Mouse (Mus musculus): Measurements from ENCODE around the gene Mex3a. TPM values are rescaled to one million over a fixed set of nuclear protein-coding genes. Genes with fewer than 3 reads are reported as not detected.

The Mex3a gene
- polyA plus RNA-seq, 1 experiment from 2014 or later, result 18.6 TPM

- H3K36me3 ChIP-seq (ENCODE audit: insufficient read depth, low read length), result peaks cover 13% of the 10 kb centered on the region
- peak overlapping the region; percentile 91 for H3K4me2 ChIP-seq (replicated peaks; ENCODE audit: low read depth, low read length)
- 0 out of 2 replicates have a peak overlapping the region, but pooled peaks have one; percentile 10 for H3K9ac ChIP-seq (replicated peaks; ENCODE audit: low read length)
- peaks cover 23% of the 10 kb centered on the region for H3K4me1 ChIP-seq (ENCODE audit: insufficient read depth, low read length)
- ATAC-seq (ENCODE audit: low FRiP score, low TSS enrichment), result no peak
- H3K4me3 ChIP-seq (ENCODE audit: low read length), result peak overlapping the region; percentile 95
- no peaks in the 10 kb centered on the region for H3K9me3 ChIP-seq (ENCODE audit: low read length)
- no peak overlapping the region for H3K27ac ChIP-seq (ENCODE audit: low read length)
- 83% methylated on average over 4 of the region's 4 CpGs for WGBS
- no peaks in the 10 kb centered on the region for H3K27me3 ChIP-seq (ENCODE audit: insufficient read depth, low read length)
These were observed 19.4 kb downstream of the Mex3a start for GRCm38 (mm10) chr3:88551586-88551985.

- Histone ChIP-seq H3K9me3 (ENCODE audit: low read length) (no peaks in the 10 kb centered on the region), H3K36me3 (ENCODE audit: insufficient read depth, low read length) (peaks cover 19% of the 10 kb centered on the region), H3K9ac (replicated peaks; ENCODE audit: low read length) (peak overlapping the region; percentile 84), H3K27ac (ENCODE audit: low read length) (peak overlapping the region; percentile 99), H3K27me3 (ENCODE audit: insufficient read depth, low read length) (no peaks in the 10 kb centered on the region), H3K4me2 (replicated peaks; ENCODE audit: low read depth, low read length) (peak overlapping the region; percentile 91), H3K4me1 (ENCODE audit: insufficient read depth, low read length) (peaks cover 23% of the 10 kb centered on the region), H3K4me3 (ENCODE audit: low read length) (peak overlapping the region; percentile 95)
- ATAC-seq (ENCODE audit: low FRiP score, low TSS enrichment), result no peak
- WGBS, result 17% methylated on average over 16 of the region's 16 CpGs
These were observed 20.0 kb downstream of the Mex3a start for GRCm38 (mm10) chr3:88552082-88552645.

GRCm38 (mm10) chr3:88552676-88553524 is 20.7 kb downstream of the Mex3a start, which contains the start of gene Lamtor2:
Gene Lamtor2, minus strand, starts transcription at chr3:88553074.
- Histone ChIP-seq H3K27me3 (ENCODE audit: insufficient read depth, low read length) (no peaks in the 10 kb centered on the region), H3K4me2 (replicated peaks; ENCODE audit: low read depth, low read length) (peak within 1 kb of the TSS; percentile 91), H3K4me3 (ENCODE audit: low read length) (peak within 1 kb of the TSS; percentile 95), H3K36me3 (ENCODE audit: insufficient read depth, low read length) (peaks cover 22% of the 10 kb centered on the region), H3K9ac (replicated peaks; ENCODE audit: low read length) (peak within 1 kb of the TSS; percentile 95), H3K4me1 (ENCODE audit: insufficient read depth, low read length) (peaks cover 23% of the 10 kb centered on the region), H3K27ac (ENCODE audit: low read length) (peak within 1 kb of the TSS; percentile 99), H3K9me3 (ENCODE audit: low read length) (no peaks in the 10 kb centered on the region)
- ATAC-seq (ENCODE audit: low FRiP score, low TSS enrichment), result peak; percentile 93
- under 1% methylated on average over 48 of the region's 48 CpGs for WGBS

GRCm38 (mm10) chr3:88553525-88553879 is 21.3 kb downstream of the Mex3a start, which contains the start of gene Ubqln4:
Gene Ubqln4, plus strand, starts transcription at chr3:88553758.
- peak; percentile 92 for ATAC-seq (ENCODE audit: low FRiP score, low TSS enrichment)
- peak within 1 kb of the TSS; percentile 95 for H3K4me3 ChIP-seq (ENCODE audit: low read length)
- peak within 1 kb of the TSS; percentile 91 for H3K4me2 ChIP-seq (replicated peaks; ENCODE audit: low read depth, low read length)
- peaks cover 28% of the 10 kb centered on the region for H3K36me3 ChIP-seq (ENCODE audit: insufficient read depth, low read length)
- H3K27ac ChIP-seq (ENCODE audit: low read length), result peak within 1 kb of the TSS; percentile 99
- H3K4me1 ChIP-seq (ENCODE audit: insufficient read depth, low read length), result peaks cover 23% of the 10 kb centered on the region
- no peaks in the 10 kb centered on the region for H3K9me3 ChIP-seq (ENCODE audit: low read length)
- H3K9ac ChIP-seq (replicated peaks; ENCODE audit: low read length), result peak within 1 kb of the TSS; percentile 95
- 0% methylated on average over 18 of the region's 37 CpGs for WGBS
- no peaks in the 10 kb centered on the region for H3K27me3 ChIP-seq (ENCODE audit: insufficient read depth, low read length)

DNA sequence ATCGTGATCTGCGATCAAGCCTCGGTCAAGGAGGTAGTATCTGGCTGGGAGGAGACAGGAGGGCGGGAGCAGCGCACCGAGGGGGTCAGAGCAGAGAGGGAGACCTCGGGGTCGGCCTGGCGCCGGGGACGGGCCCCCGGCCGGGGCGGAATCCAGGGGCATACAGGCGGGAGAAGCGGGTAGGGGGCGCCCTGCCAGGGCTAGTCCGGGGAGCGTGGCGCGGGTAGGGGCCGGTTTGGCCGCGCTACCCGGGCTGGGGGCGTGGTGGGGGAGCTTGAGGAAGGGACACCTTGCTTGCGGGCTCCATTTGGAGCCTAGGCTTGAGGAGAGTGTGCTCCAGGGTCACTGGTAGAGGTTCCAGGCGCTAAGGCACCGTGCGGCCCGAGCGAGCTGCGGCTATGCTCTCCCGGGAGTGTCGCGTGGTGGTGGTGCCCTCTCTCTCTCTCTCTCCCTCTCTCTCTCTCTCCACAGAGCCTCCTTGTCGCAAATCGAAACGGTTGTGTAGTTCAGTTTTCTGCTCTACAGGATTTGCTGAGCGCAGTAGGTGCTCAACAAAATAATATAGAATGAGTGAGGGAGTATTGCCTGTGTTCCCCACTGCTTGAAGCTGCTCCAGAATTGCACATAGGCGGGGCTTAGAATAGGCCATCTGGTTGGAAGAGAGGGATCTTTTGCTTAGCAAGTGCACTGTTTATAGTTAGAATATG is 21.8 kb downstream of the Mex3a start:
- peak overlapping the region; percentile 95 for H3K9ac ChIP-seq (replicated peaks; ENCODE audit: low read length)
- under 1% methylated on average over 39 of the region's 41 CpGs for WGBS

DNA sequence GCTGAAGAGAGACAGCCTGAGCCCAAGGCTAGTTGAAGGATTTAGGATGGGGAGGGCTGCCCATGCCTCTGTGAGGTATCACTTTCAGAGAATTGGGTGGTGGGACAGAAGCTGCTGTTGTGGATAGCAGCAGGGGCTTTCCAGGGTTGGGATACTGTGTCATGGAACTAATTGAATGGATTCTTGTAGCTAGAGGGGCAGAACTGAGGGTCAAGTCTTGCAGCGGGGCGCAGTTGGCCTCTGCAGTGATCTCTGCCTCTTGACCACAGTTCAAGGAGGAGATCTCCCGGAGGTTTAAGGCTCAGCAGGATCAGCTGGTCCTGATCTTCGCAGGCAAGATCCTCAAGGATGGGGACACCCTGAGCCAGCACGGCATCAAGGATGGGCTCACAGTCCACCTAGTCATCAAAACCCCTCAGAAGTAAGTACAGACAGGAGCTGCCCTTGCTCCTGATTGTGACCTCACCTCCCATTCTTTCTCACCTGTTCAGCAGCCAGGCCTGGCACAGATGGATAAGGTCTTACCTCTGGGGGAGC is 22.9 kb downstream of the Mex3a start:
- Histone ChIP-seq H3K4me1 (ENCODE audit: insufficient read depth, low read length) (peaks cover 23% of the 10 kb centered on the region), H3K27ac (ENCODE audit: low read length) (no peak overlapping the region), H3K4me3 (ENCODE audit: low read length) (peak overlapping the region; percentile 95; the same call in 1 of the 2 replicates), H3K4me2 (replicated peaks; ENCODE audit: low read depth, low read length) (peak overlapping the region; percentile 91), H3K9ac (replicated peaks; ENCODE audit: low read length) (no peak overlapping the region; the same call in 1 of the 2 replicates), H3K27me3 (ENCODE audit: insufficient read depth, low read length) (no peaks in the 10 kb centered on the region), H3K9me3 (ENCODE audit: low read length) (no peaks in the 10 kb centered on the region), H3K36me3 (ENCODE audit: insufficient read depth, low read length) (peaks cover 43% of the 10 kb centered on the region)
- ATAC-seq (ENCODE audit: low FRiP score, low TSS enrichment), result no peak
- WGBS, result 60% methylated on average over 5 of the region's 5 CpGs

More for the DNA sequence above, 21.8 kb downstream of the Mex3a start:
- H3K27ac ChIP-seq (ENCODE audit: low read length), result peak overlapping the region; percentile 99
- H3K36me3 ChIP-seq (ENCODE audit: insufficient read depth, low read length), result peaks cover 32% of the 10 kb centered on the region
- H3K27me3 ChIP-seq (ENCODE audit: insufficient read depth, low read length), result no peaks in the 10 kb centered on the region
- peaks cover 23% of the 10 kb centered on the region for H3K4me1 ChIP-seq (ENCODE audit: insufficient read depth, low read length)
- peak overlapping the region; percentile 95 for H3K4me3 ChIP-seq (ENCODE audit: low read length)
- no peaks in the 10 kb centered on the region for H3K9me3 ChIP-seq (ENCODE audit: low read length)
- peak overlapping the region; percentile 91 for H3K4me2 ChIP-seq (replicated peaks; ENCODE audit: low read depth, low read length)
- no peak; the same call in 1 of the 2 replicates for ATAC-seq (ENCODE audit: low FRiP score, low TSS enrichment)

DNA sequence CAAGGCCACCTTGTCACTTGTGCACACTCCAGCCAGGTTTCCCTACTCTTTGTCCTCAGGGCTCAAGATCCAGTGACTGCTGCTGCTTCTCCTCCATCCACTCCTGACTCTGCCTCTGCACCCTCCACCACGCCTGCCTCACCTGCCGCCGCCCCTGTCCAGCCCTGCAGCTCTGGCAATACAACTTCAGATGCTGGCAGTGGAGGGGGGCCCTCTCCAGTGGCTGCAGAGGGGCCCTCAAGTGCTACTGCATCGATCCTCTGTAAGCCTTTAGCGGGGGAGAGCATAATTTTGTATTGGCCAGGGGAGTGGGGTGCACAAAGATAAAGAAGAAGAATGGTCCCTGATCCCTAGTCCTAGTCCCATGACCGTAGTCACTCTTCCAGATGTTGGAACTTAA is 23.5 kb downstream of the Mex3a start:
- Histone ChIP-seq H3K4me3 (ENCODE audit: low read length) (no peak overlapping the region), H3K9ac (replicated peaks; ENCODE audit: low read length) (no peak overlapping the region), H3K27me3 (ENCODE audit: insufficient read depth, low read length) (no peaks in the 10 kb centered on the region), H3K4me1 (ENCODE audit: insufficient read depth, low read length) (peaks cover 23% of the 10 kb centered on the region), H3K4me2 (replicated peaks; ENCODE audit: low read depth, low read length) (no peak overlapping the region), H3K27ac (ENCODE audit: low read length) (no peak overlapping the region), H3K9me3 (ENCODE audit: low read length) (no peaks in the 10 kb centered on the region), H3K36me3 (ENCODE audit: insufficient read depth, low read length) (peaks cover 49% of the 10 kb centered on the region)
- ATAC-seq (ENCODE audit: low FRiP score, low TSS enrichment), result no peak
- WGBS, result 95% methylated on average over 6 of the region's 6 CpGs

- H3K4me1 ChIP-seq (ENCODE audit: insufficient read depth, low read length), result peaks cover 21% of the 10 kb centered on the region
- WGBS, result 87% methylated on average over 8 of the region's 8 CpGs
- no peak overlapping the region for H3K4me3 ChIP-seq (ENCODE audit: low read length)
- no peak overlapping the region for H3K4me2 ChIP-seq (replicated peaks; ENCODE audit: low read depth, low read length)
- ATAC-seq (ENCODE audit: low FRiP score, low TSS enrichment), result no peak
- no peaks in the 10 kb centered on the region for H3K27me3 ChIP-seq (ENCODE audit: insufficient read depth, low read length)
- no peak overlapping the region for H3K9ac ChIP-seq (replicated peaks; ENCODE audit: low read length)
- no peak overlapping the region for H3K27ac ChIP-seq (ENCODE audit: low read length)
- H3K36me3 ChIP-seq (ENCODE audit: insufficient read depth, low read length), result peaks cover 56% of the 10 kb centered on the region
- no peaks in the 10 kb centered on the region for H3K9me3 ChIP-seq (ENCODE audit: low read length)
These were observed 24.4 kb downstream of the Mex3a start for GRCm38 (mm10) chr3:88556616-88557015.

GRCm38 (mm10) chr3:88559596-88559995 is 27.4 kb downstream of the Mex3a start:
- H3K27ac ChIP-seq (ENCODE audit: low read length), result no peak overlapping the region
- peaks cover 71% of the 10 kb centered on the region for H3K36me3 ChIP-seq (ENCODE audit: insufficient read depth, low read length)
- 83% methylated on average over 9 of the region's 9 CpGs for WGBS

More at GRCm38 (mm10) chr3:88559596-88559995, 27.4 kb downstream of the Mex3a start:
- Histone ChIP-seq H3K4me3 (ENCODE audit: low read length) (no peak overlapping the region), H3K27me3 (ENCODE audit: insufficient read depth, low read length) (no peaks in the 10 kb centered on the region), H3K4me2 (replicated peaks; ENCODE audit: low read depth, low read length) (no peak overlapping the region), H3K9ac (replicated peaks; ENCODE audit: low read length) (no peak overlapping the region), H3K9me3 (ENCODE audit: low read length) (no peaks in the 10 kb centered on the region), H3K4me1 (ENCODE audit: insufficient read depth, low read length) (peaks cover 35% of the 10 kb centered on the region)
- no peak for ATAC-seq (ENCODE audit: low FRiP score, low TSS enrichment)

Measured in kidney, embryonic 16.5 days (tissue).